Mouse (Mus musculus) megakaryocyte, embryonic 14.5 days (primary cell): ENCODE measurements around the gene Cd37.

Experiments used
- FLI1 ChIP-seq: IDR thresholded peaks from 2 replicates; pipeline ENCODE4 v1.6.1; 2012; ENCODE audit warnings: low read length, inconsistent platforms, mixed read lengths
- GATA1 ChIP-seq: IDR thresholded peaks from 3 replicates; pipeline ENCODE4 v1.6.1; 2012; ENCODE audit warnings: mixed read lengths, low read length, inconsistent platforms, borderline replicate concordance

GRCm38 (mm10) chr7:45183672-45184071, 55.2 kb downstream of the Cd37 start:
- no peak for TF ChIP-seq FLI1
- TF ChIP-seq GATA1, result no peak
